Mouse (Mus musculus): ENCODE measurements around the gene Iars2. TPM values are rescaled to one million over a fixed set of nuclear protein-coding genes. Genes with fewer than 3 reads are reported as not detected.
"Not testable (repeated sequence)": the region's sequence is repeated elsewhere in the genome, so short reads cannot be mapped to it uniquely, and the experiment has no call there.

Gene Iars2
- total RNA-seq, 2 experiments from 2014 or later: 80.4 to 92.5 TPM

GRCm38 (mm10) chr1:185333651-185334050 lies 4.5 kb upstream of the Iars2 start:
- no peak for DNase-seq (ENCODE audit: low spot score in 2 of 2)

GRCm38 (mm10) chr1:185331983-185332430 lies 2.8 kb upstream of the Iars2 start, which contains the start of gene Bpnt1:
Bpnt1 (plus strand) TSS chr1:185332149.
- peak; percentile 85 for DNase-seq (ENCODE audit: low spot score in 2 of 2)

- DNase-seq (ENCODE audit: low spot score in 2 of 2): no peak
Measured at GRCm38 (mm10) chr1:185331364-185331763, 2.2 kb upstream of the Iars2 start.

DNA sequence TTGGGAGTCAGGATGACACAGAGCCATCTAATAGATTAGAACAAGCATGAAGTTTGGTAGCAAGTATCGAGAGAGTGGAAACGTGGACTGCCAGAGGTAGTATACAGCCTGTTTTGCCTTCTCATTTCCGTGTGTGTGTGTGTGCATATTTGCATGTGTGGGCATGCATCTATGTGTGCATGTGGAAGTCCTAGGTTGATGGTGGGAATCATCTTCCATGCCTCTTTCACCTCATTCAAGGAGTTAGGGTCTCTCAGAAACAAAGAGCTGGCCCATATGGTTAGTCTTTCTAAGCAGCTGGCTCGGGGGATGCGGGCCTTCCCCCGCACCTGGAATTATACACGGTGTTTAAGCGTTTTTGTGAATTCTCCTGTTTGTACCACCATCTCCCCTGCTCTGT lies 655 bp upstream of the Iars2 start:
- DNase-seq (ENCODE audit: low spot score in 2 of 2): no peak

- not testable (repeated sequence) for DNase-seq (ENCODE audit: low spot score in 2 of 2)
Measured at GRCm38 (mm10) chr1:185327754-185328345, 1.3 kb downstream of the Iars2 start.

- DNase-seq (ENCODE audit: low spot score in 2 of 2): no peak
Measured at GRCm38 (mm10) chr1:185315846-185316568, 13.2 kb downstream of the Iars2 start.

DNA sequence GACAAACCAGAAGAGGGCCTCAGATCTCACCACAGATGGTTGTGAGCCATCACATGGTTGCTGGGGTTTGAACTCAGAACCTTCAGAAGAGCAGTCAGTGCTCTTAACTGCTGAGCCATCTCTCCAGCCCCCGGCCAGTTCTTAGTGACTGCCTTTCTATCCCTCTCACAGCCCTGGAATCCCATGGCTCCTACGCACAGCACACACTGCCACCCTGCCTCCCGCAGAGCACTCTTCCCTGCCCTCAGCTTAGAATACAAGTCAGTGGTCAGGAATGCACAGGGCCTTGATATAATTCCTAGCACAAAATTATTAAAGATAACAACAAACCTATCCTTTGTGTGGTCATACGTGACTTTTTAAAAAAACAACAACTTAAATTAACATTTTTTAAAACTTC lies 14.7 kb downstream of the Iars2 start:
- no peak for DNase-seq (ENCODE audit: low spot score in 2 of 2)

GRCm38 (mm10) chr1:185311949-185312348 lies 17.2 kb downstream of the Iars2 start:
- DNase-seq (ENCODE audit: low spot score in 2 of 2): peak in 1 of 2 experiments; percentile 11

DNA sequence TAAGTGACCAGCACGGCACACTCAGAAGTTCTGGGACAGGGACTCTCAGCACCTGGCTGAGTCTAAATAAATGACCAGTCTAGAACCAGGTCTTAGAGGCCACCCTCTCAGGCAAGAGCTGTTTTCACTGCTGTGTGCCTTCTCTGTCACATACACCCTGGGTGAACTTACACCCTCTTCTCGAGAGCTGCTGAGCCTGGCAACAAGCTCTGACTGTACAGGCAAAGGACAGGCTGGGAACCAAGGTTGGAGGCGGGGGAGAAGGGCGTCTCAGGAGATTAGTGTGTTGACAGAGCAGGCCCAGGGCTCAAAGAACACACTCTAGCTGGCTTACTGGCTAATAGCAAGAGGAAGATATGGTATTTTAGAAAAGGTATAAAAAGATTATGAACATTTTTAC lies 20.3 kb downstream of the Iars2 start:
- DNase-seq (ENCODE audit: low spot score in 2 of 2): no peak

- no peak for DNase-seq (ENCODE audit: low spot score in 2 of 2)
Measured at GRCm38 (mm10) chr1:185308334-185308733, 20.9 kb downstream of the Iars2 start.

- no peak for DNase-seq (ENCODE audit: low spot score in 2 of 2)
Measured at GRCm38 (mm10) chr1:185307645-185308044, 21.6 kb downstream of the Iars2 start.

- DNase-seq (ENCODE audit: low spot score in 2 of 2): no peak
Measured at GRCm38 (mm10) chr1:185306836-185307235, 22.4 kb downstream of the Iars2 start.

- DNase-seq (ENCODE audit: low spot score in 2 of 2): no peak
Measured at GRCm38 (mm10) chr1:185302816-185303215, 26.4 kb downstream of the Iars2 start.

DNA sequence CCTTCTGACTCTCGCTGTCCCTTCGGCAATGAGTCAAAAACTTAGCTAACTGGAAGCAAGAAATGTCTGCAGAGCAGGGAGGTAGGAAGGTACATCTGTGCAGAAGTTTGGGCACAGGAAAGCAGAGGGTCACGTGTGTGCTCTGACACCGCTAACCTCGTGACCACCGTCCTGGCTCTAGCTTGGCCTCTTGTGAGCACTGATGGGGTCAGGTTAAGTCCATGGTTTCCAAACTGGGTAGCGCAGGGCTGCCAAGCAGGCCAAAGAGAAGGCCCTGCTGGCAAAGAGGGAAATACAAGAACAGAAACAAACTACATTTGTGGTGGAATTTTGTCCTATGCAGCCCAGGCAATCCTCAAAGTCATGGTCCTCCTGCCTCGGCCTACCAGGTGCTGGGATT lies 30.7 kb downstream of the Iars2 start:
- DNase-seq (ENCODE audit: low spot score in 2 of 2): no peak

- no peak for DNase-seq (ENCODE audit: low spot score in 2 of 2)
Measured at GRCm38 (mm10) chr1:185296850-185297249, 32.3 kb downstream of the Iars2 start.

DNA sequence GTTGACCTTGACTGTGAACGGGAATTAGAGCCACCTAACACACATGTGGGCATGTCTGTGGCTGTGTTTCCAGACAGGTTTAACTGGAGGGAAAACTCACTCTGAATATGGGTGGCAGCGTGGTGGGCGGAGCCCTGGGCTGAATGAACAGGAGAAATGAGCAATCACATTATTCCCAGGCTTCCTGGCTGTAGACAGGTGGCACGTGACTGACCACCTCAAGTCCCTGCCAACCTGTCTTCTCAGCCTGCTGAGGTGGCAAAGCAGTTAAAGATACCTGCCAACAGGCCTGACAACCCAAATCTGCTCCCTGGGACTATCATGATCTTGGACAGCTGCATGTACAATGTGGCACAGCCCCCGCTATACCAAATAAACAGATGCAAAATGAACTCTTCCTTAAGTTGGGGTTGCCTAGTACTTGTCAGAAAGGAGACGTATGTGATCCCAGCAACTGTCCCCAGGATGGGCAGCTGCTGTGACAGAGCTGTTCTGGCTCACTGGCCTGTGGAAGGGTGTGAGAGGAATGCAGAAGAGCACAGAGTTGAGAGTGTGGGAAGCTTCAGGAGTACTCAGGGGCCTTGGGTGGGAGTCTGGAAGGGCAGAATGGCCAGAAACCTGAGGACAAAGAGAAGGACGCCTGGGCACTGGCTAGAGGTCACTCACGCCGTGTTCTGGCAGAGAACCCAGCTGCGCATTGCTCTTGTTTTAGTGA lies 36.4 kb downstream of the Iars2 start:
- DNase-seq (ENCODE audit: low spot score in 2 of 2): no peak

- DNase-seq (ENCODE audit: low spot score in 2 of 2): no peak
Measured at GRCm38 (mm10) chr1:185291336-185291735, 37.9 kb downstream of the Iars2 start.

- DNase-seq (ENCODE audit: low spot score in 2 of 2): no peak
Measured at GRCm38 (mm10) chr1:185289231-185289630, 40.0 kb downstream of the Iars2 start.

- DNase-seq (ENCODE audit: low spot score in 2 of 2): no peak
Measured at GRCm38 (mm10) chr1:185287066-185287465, 42.1 kb downstream of the Iars2 start.

- peak; percentile 57 to 61 for DNase-seq (ENCODE audit: low spot score in 2 of 2)
Measured at GRCm38 (mm10) chr1:185285171-185285570, 44.0 kb downstream of the Iars2 start.

DNA sequence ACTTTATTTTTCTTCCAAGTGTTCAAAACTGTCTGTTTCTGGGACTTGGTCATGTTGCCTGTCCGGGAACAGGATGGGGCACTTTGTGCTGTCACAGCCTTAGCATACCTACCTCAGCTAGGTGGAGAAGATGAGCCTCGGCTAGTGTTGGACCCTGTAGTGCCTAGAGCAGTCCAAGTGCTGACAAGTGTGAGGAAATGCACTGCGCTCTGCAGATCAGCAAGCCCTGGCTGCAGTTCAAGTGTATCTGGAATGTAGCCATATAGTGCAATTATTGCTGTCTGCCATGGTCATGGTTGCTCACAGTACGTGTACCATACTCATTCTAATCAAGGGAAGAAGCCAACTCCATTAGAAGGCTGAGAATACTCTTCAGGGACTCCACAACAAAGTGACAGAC lies 44.5 kb downstream of the Iars2 start:
- DNase-seq (ENCODE audit: low spot score in 2 of 2): peak in 1 of 2 experiments; percentile 65

- no peak for DNase-seq (ENCODE audit: low spot score in 2 of 2)
Measured at GRCm38 (mm10) chr1:185283247-185283646, 45.9 kb downstream of the Iars2 start.
